Mouse (Mus musculus): Measurements from ENCODE around the gene Tuba1b.
A peak's percentile ranks its signal among the peaks of the same experiment; 100 is the strongest.

DNA sequence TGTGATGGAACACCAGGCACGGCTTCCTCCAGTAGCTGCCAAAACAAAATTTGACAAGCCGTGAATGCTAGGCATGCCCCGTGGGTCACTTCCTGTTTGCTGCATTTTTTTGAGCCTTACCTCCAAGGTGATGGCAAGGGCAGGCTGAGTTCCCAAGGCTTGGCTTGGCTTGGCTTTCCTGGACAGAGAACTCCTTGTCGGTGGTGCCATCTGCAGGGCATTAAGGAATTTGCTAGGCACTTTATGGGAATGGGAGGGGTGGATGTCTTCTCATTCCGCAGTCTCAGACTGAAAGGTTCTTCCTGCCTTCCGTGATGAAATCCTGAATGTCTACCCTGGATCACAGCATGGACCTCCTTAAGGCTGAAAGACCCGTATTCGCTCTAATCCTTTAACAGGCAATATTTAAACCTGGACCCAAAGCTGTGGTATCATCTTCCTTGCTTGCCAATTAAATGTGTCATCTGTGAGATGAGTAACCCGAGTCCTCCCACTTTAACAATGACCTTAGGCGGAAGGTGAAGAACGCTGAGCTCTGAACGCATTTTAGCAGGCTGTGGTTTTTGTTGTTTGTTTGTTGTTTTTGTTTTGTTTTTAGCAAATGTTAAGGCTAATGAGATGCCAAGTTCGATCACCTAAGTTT, 5.6 kb downstream of the Tuba1b start:
- peak; percentile 83 for TF ChIP-seq CTCF (IDR thresholded peaks at IDR 0.05; ENCODE audit: low read depth)
- peak; percentile 69; the same call in 1 of the 2 replicates for TF ChIP-seq EP300 (IDR thresholded peaks at IDR 0.05; ENCODE audit: low read depth)

Data from heart, postnatal 0 days (tissue).